Mouse (Mus musculus) brain, adult 2 months (tissue): ENCODE measurements around the gene Gh.
A peak's percentile ranks its signal among the peaks of the same experiment; 100 is the strongest.

Source experiments
- DNase-seq: peaks from one replicate; pipeline ENCODE4 v3.0.0; 2011; ENCODE audit warnings: low read depth, low spot score

Gene Gh

GRCm38 (mm10) chr11:106308162-106308561 lies 6.5 kb upstream of the Gh start:
- DNase-seq = no peak

GRCm38 (mm10) chr11:106307432-106307831 lies 5.8 kb upstream of the Gh start:
- DNase-seq = no peak

DNA sequence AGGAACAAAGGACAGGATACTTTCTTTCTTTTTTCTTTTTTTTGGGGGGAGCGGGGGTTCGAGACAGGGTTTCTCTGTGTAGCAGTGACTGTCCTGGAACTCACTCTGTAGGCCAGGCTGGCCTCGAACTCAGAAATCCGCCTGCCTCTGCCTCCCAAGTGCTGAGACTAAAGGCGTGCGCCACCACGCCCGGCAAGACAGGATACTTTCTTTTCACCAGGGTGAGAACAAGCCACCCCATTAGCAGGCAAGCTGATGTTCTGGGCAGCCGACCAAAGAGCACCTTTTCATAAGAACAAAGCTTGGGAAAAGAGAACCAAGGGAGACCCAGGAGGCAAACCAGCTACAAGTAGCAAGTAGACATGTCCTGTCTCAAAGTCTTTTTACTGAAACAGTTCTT lies 5.1 kb upstream of the Gh start:
- no peak for DNase-seq

DNA sequence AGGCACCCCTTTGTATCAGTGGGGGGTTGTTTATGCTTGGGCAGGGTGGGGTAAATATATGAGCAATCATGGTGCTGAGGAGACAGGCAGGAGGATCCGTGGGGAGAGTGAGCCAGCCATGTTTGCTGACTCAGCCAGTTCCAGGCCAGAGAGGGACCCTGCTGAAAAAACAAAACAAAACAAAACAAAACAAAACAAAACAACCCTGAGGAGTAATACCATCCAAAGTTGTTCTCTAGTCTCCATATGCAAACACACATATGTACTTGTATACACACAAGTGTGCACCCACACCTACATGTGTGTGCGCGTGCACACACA lies 4.4 kb upstream of the Gh start:
- no peak for DNase-seq

- DNase-seq = no peak
These were observed 3.8 kb upstream of the Gh start for GRCm38 (mm10) chr11:106305348-106306064.

- DNase-seq = peak; percentile 84
These were observed 969 bp upstream of the Gh start for GRCm38 (mm10) chr11:106302634-106303033.

DNA sequence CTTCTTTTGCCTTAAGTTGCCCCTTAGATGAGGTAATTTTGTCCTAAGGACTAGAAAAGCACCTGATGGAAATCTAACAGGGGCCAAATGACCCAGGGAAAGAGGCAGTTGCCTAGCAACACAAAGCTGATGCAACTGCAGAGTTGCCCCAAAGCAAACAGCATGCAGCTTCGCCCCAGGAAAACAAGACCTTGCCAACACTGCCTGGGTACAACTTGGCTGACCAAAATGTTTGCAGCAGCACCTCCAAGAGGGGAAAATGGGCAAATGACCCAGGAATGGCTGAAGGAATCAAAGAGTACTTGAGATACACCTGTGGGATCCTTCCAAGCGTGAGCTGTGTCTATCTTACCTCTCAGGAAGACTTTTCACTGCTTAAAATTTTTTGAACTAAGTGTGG lies 9.8 kb downstream of the Gh start:
- DNase-seq = peak; percentile 89

GRCm38 (mm10) chr11:106290376-106290775 lies 11.3 kb downstream of the Gh start:
- DNase-seq = no peak

DNA sequence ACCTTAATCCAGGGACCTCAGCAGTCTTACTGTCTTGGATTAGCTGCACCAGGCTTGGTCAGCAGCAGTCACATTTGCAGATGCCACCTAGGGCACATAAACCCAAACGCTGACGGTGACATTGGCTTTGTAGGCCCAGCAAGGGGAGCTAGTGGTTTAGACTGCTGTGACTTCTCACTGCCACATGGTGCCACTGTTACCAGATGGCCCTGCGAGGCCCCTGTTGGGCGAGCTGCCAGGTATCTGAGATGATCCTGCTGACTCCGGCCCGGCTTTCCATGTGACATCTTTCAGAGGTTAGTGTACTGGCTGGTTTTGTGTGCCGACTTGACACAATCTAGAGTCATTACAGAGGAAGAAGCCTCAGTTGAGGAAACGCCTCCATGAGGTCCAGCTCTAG lies 12.3 kb downstream of the Gh start:
- peak; percentile 96 for DNase-seq

DNA sequence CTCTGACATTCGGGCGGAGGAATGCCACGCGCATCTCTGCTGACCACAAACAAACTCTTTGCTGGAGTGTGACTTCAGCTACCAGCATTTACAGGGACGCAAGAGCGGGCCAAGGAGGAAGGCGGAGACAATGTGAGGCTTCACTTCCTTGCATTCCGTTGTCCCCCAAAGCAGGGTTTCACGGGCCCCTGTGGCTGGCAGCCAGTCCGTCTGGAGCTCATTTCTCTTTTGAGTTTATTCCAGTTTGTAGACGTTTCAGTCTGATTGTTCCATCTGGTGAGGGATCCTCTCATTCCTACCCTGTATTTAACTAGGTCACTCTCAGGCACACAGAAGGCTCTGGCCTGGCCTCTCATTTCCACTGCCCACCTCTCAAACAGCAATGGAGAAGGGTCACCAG lies 14.7 kb downstream of the Gh start:
- peak; percentile 95 for DNase-seq

- DNase-seq = peak; percentile 64
These were observed 15.5 kb downstream of the Gh start for GRCm38 (mm10) chr11:106286206-106286605.

DNA sequence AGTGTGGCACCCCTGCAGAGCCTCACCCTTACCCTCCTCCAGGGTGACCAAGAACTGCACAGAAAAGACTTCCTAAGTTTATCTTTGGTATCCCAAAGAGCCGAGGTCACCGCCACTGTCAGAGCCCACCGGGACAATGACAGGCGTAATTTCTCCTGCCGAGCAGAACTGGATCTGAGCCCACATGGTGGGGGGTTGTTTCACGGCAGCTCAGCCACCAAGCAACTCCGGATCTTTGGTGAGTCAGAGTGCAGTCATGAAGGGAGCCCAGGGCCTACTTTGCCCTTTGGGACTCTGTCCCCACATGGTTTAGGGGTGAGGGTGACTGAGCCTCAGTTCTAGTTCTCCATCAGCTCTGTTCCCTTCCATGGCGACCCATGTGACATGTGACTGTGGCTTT lies 17.5 kb downstream of the Gh start:
- no peak for DNase-seq

- DNase-seq = peak; percentile 79
These were observed 18.3 kb downstream of the Gh start for GRCm38 (mm10) chr11:106283371-106283770.

DNA sequence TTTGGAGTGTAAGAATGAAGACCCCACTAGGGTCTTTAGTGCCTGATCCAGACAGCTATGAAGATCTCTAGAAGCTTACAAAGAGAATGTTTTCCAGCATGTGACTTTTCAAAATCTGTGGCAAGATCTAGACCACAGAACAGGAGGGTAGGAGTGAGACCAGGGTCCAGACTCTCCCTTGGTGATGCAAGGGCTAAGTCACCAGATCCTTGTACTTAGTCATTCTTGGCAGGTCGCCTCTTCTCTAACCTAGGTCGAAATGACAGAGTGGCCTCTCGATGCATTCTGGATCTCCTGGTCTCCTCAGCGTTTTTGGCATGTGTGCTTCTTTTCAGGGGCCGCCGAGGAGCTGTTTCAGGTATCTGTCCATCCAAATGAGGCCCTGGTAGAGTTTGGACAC lies 19.2 kb downstream of the Gh start:
- no peak for DNase-seq

- DNase-seq = peak; percentile 99
These were observed 25.2 kb downstream of the Gh start, which contains the start of gene Tcam1 for GRCm38 (mm10) chr11:106276454-106276853. Tcam1 (plus strand) TSS chr11:106276672.

DNA sequence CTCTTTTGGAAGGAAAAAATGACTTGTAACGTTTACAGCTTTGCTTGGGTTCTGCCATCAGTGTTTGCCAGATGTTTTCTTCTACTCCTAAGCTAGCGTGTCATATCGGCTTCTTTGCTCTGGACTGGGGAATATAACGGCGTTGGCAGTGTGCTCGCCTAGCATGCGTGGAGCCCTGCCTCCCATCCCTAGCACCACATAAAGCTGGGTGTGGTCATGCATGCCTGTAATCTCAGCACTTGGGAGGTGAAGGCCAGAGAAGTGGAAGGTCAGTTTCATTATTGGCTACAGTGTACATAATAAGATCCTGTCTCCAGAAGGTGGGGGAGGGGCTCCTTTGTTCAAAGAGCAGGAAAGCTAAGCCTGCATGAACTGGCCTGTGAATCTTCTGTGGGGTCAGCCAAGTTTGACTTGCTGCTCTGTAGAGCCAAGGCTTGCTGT lies 26.7 kb downstream of the Gh start:
- DNase-seq = no peak

GRCm38 (mm10) chr11:106274374-106274773 lies 27.3 kb downstream of the Gh start:
- DNase-seq = no peak

DNA sequence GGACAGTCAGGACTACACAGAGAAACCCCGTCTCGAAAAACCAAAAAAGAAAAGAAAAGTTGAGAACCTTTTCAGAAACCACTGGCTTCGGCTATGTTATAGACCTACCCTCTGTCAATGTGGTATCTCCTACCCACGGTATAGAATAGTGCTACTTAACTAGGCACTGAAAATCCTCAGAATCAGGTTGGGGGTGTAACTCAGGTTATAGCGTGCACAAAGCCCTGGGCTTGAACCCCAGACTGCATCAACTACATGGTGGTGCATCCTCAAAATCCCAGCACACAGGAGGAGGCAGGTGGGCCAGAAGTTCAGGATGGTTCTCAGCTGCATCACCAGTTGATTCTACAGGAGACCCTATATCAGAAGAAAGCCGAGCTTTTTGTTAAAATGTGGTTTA lies 27.9 kb downstream of the Gh start:
- no peak for DNase-seq

DNA sequence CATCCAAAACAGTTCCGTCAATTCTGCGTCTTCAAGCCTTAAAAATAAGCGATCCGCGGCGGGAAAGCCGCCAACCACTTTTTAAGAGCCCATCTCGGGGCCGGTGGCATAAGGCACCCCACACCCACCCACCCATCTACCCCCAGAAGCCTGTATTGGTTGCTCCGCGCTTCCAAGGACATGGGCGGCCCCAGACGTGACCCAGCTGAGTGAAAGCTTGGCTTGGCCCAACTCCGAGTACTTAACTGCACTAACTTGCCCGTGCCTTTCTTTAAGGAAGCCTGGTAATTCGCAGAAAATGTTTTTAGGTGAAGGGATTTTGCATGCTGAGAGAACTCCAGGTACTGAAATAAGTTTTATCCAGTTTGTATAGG lies 28.4 kb downstream of the Gh start:
- DNase-seq = no peak

DNA sequence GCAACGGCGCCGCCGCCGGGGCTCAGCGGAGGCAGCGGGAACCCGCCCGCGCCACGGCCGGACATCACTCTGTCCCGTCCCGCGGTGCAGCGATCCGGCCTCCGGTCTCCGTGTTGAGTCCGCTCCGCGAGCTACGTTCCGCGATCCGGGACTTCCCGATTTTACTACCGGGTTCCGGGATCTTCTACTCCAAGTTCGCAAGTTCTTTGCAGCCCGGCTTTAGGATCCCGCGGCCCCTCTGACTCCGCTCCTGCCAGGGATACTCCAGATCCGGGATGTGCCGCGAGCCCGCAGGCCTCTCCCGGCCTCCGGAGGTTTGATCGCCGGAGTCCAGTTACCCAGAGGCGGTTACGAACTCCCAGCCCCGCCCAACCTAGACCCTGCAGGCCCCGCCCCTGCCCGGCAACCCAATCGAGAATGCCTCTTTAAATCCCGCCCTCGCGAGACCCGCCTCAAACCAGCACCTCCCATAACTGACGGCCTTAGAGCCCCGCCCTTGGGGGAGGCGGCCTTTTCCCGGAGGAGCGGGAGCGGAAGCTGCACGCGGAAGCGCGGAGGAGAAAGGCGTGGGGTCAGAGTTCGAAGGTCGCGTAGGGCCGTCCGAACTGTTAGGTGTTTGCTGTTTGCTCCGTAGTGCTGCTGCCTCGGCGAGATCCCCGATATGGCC lies 28.9 kb downstream of the Gh start, which contains the start of gene Smarcd2:
TSS of gene Smarcd2 (minus strand) at position 329 of the 667 bp plus-strand sequence.
- peak; percentile 99 for DNase-seq

GRCm38 (mm10) chr11:106271794-106272643 lies 29.6 kb downstream of the Gh start:
- peak; percentile 51 for DNase-seq

DNA sequence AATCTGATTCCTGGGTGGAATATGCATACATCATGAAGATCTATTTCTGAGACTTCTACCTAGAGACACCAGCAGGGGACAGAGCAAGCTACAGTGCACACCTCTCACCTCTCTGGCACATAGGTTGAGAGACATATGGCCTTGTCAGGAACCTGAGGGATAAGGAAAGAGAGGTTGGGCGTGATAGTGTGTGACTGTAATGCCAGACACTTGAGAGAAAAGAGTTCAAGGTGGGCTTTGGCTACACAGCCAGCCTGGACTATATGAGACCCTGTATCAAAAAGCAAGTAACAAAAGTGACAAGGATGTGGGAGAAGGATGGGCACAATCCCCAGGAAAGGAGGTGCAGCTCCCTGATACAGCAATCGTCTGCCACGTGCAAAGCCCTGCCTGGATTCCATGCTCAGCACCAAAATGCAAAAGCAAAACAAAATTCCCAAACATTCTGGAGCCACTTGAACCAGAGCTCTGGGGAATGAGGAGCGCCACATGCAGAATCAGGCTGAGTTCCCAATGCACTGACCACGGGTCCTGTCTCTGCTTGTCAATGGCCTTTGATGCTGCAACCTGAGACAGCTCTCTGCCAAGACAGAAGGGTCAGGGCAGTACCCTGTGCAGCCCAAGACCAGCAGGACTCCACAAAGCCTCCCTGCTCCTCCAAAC lies 30.4 kb downstream of the Gh start:
- DNase-seq = peak; percentile 81
